Mouse (Mus musculus) E14TG2a.4 (cell line): ENCODE measurements around the gene Tma7.

Experiments
- CTCF ChIP-seq: conservative IDR thresholded peaks from 2 replicates; pipeline ENCODE4 v1.5.1; 2014; ENCODE audit warnings: low read length
- NANOG ChIP-seq: IDR thresholded peaks from 2 replicates; pipeline ENCODE4 v1.6.1; 2014; ENCODE audit warnings: borderline replicate concordance, low read length, mixed read lengths
- POU5F1 ChIP-seq: IDR thresholded peaks from 2 replicates; pipeline ENCODE4 v1.6.1; 2014; ENCODE audit warnings: low read length, borderline replicate concordance

- no peak for TF ChIP-seq CTCF
- TF ChIP-seq NANOG = no peak
- TF ChIP-seq POU5F1 = no peak
Observed at GRCm38 (mm10) chr9:109098969-109099368, 16.6 kb upstream of the Tma7 start.
